8 mouse cellular contexts compared by ENCODE assay signal in the genomic region with DNA sequence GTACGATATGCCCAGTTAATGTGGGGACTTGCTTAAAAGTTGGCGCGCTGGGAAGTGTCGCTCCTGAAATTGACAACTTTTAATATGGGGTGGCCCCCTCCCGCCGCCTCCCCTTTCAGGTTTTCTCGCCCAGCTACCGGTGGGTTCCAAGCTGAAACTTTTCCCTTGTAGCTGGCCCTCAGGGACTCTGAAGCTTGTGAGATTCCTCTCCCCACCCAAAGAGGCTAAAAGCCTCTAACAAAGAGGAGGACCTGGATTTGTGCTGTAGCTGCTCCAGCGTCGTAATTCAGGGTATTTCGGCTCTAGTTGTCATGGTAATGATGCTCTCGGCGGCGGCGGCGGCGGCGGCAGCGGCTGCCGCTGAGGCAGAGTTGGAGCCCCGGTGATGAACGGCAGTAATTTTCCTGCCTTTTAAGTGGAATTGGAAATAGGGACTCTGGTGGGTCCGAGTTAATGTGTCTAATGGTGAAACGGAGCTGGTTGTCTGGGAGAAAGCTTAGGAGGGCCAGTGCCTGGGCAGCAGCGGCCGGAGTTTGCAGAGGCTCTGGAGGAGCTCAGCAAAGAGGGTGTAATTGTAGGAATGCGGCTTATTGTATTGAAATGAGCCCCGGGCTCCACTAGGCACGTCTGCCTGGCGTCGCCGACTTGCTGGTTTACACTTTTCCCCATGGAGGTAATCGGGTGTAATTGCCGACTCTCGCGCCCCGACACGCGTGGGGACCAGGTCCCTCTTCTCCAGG. TPM values are rescaled to one million over a fixed set of nuclear protein-coding genes. Genes with fewer than 3 reads are reported as not detected.
DNase-seq lines count a peak whose midpoint lies in the region; ATAC-seq and TF ChIP-seq lines count a peak whose summit lies in the region.

No protein-coding gene starts in this region.

- peak; percentile 16; the same call in 1 of the 2 replicates for TF ChIP-seq POLR2A in bone marrow, adult 2 months (IDR thresholded peaks at IDR 0.05; ENCODE audit: borderline replicate concordance, control insufficient read depth, low read depth, low read length)

- H3K4me2 ChIP-seq in forebrain, embryonic 12.5 days: peak overlapping the region; percentile 97
- H3K4me2 ChIP-seq in hindbrain, postnatal 0 days (ENCODE audit: low read depth, low read length): peak overlapping the region; percentile 100
- H3K4me2 ChIP-seq in liver, embryonic 15.5 days: peak overlapping the region; percentile 96

- H3K27ac ChIP-seq in bone marrow, adult 2 months (ENCODE audit: control insufficient read depth, insufficient read depth, low read depth, low read length, poor library complexity): no peak overlapping the region
- peak overlapping the region; percentile 75; the same call in 1 of the 2 replicates for H3K27ac ChIP-seq in forebrain, embryonic 12.5 days
- peak overlapping the region; percentile 96 for H3K27ac ChIP-seq in hindbrain, postnatal 0 days
- H3K27ac ChIP-seq in liver, embryonic 15.5 days (replicated peaks): no peak overlapping the region

- no peak for TF ChIP-seq CTCF in bone marrow, adult 2 months (IDR thresholded peaks at IDR 0.05; ENCODE audit: control insufficient read depth, insufficient read depth, low read length)
- TF ChIP-seq CTCF in hindbrain, postnatal 0 days (IDR thresholded peaks at IDR 0.05; ENCODE audit: low read depth): no peak

- no peak for ATAC-seq in forebrain, embryonic 12.5 days (ENCODE audit: low FRiP score)
- no peak for ATAC-seq in hindbrain, postnatal 0 days
- ATAC-seq in liver, embryonic 15.5 days (ENCODE audit: insufficient read depth): no peak

- WGBS in bone marrow, adult 2 months: under 1% methylated on average over 39 of the region's 39 CpGs
- WGBS in forebrain, embryonic 12.5 days: under 1% methylated on average over 39 of the region's 39 CpGs
- WGBS in hindbrain, postnatal 0 days: under 1% methylated on average over 39 of the region's 39 CpGs
- WGBS in liver, embryonic 15.5 days (ENCODE audit: insufficient replicate concordance): under 1% methylated on average over 39 of the region's 39 CpGs

- H3K4me1 ChIP-seq in bone marrow, adult 2 months (ENCODE audit: control insufficient read depth, insufficient read depth, low read length): no peaks in the 10 kb centered on the region; the same call in 1 of the 2 replicates
- peaks cover 48% of the 10 kb centered on the region for H3K4me1 ChIP-seq in forebrain, embryonic 12.5 days
- H3K4me1 ChIP-seq in hindbrain, postnatal 0 days (ENCODE audit: insufficient read depth, low read length): peaks cover 18% of the 10 kb centered on the region
- peaks cover 47% of the 10 kb centered on the region for H3K4me1 ChIP-seq in liver, embryonic 15.5 days (replicated peaks)

- H3K9ac ChIP-seq in forebrain, embryonic 12.5 days: peak overlapping the region; percentile 51
- H3K9ac ChIP-seq in hindbrain, postnatal 0 days (replicated peaks; ENCODE audit: low read length): peak overlapping the region; percentile 67; the same call in 1 of the 2 replicates
- no peak overlapping the region for H3K9ac ChIP-seq in liver, embryonic 15.5 days

- DNase-seq in ovary, postnatal 36 days (ENCODE audit: low spot score): peak; percentile 31
- no peak for DNase-seq in ovary, adult 18-20 months (ENCODE audit: low spot score)
- peak; percentile 73 for DNase-seq in hindbrain, postnatal 0 days (ENCODE audit: low spot score)
- peak; percentile 73 for DNase-seq in retina, embryonic 14.5 days (ENCODE audit: low spot score)
- no peak for DNase-seq in urinary bladder, postnatal 14 days (ENCODE audit: low spot score)

- peaks cover 45% of the 10 kb centered on the region for H3K27me3 ChIP-seq in forebrain, embryonic 12.5 days
- peaks cover 18% of the 10 kb centered on the region for H3K27me3 ChIP-seq in hindbrain, postnatal 0 days (ENCODE audit: insufficient read depth, low read length)
- H3K27me3 ChIP-seq in liver, embryonic 15.5 days: peaks cover 80% of the 10 kb centered on the region

- no peaks in the 10 kb centered on the region for H3K9me3 ChIP-seq in forebrain, embryonic 12.5 days
- no peaks in the 10 kb centered on the region for H3K9me3 ChIP-seq in hindbrain, postnatal 0 days (ENCODE audit: low read length)
- H3K9me3 ChIP-seq in liver, embryonic 15.5 days (replicated peaks): no peaks in the 10 kb centered on the region

- H3K36me3 ChIP-seq in forebrain, embryonic 12.5 days (replicated peaks): no peaks in the 10 kb centered on the region
- no peaks in the 10 kb centered on the region for H3K36me3 ChIP-seq in hindbrain, postnatal 0 days (ENCODE audit: insufficient read depth, low read length)
- H3K36me3 ChIP-seq in liver, embryonic 15.5 days (replicated peaks): no peaks in the 10 kb centered on the region

- peak overlapping the region; percentile 84 for H3K4me3 ChIP-seq in bone marrow, adult 2 months (replicated peaks; ENCODE audit: control insufficient read depth, low read depth, low read length)
- peak overlapping the region; percentile 74 for H3K4me3 ChIP-seq in forebrain, embryonic 12.5 days (replicated peaks)
- peak overlapping the region; percentile 74 for H3K4me3 ChIP-seq in hindbrain, postnatal 0 days (ENCODE audit: low read length)
- peak overlapping the region; percentile 74 for H3K4me3 ChIP-seq in liver, embryonic 15.5 days (replicated peaks)

RNA-seq across cellular contexts. Expression of gene Nr4a3, which starts 0.9 kb away (rescaled TPM):
- polyA plus RNA-seq in bone marrow, adult 2 months (2011; ENCODE audit: insufficient read depth, insufficient read length, low replicate concordance, missing spikeins): not detected in 2 replicates
- 0.36 and 0.45 TPM in 2 replicates for polyA plus RNA-seq in forebrain, embryonic 12.5 days (2016; fragmentation: Nextera tagmentation; extraction: Ambion mirVana)
- total RNA-seq in hindbrain, postnatal 0 days (2014; rRNA removed): 2.1 and 2.9 TPM in 2 replicates
- 1.2 and 1.8 TPM in 2 replicates for polyA plus RNA-seq in hindbrain, postnatal 0 days (2015; fragmentation: Nextera tagmentation; extraction: Ambion mirVana)
- not detected in 2 replicates for polyA plus RNA-seq in liver, embryonic 15.5 days (2015; fragmentation: Nextera tagmentation; extraction: Ambion mirVana)

Comparison
In these comparisons a context has a peak if more than half of its experiments do, and no peak if none do; other contexts are left out.
1. DNase-seq: peak in ovary, postnatal 36 days (single experiment), hindbrain, postnatal 0 days (single experiment) and retina, embryonic 14.5 days (single experiment); none in ovary, adult 18-20 months (single experiment) and urinary bladder, postnatal 14 days (single experiment).
2. H3K27ac ChIP-seq: peak in forebrain, embryonic 12.5 days (single experiment) and hindbrain, postnatal 0 days (single experiment); none in bone marrow, adult 2 months (single experiment) and liver, embryonic 15.5 days (single experiment).
3. Peak in every context shown above with its lines, with median percentiles within 50 percentile points of each other: H3K4me3 ChIP-seq and H3K4me2 ChIP-seq.